Mouse (Mus musculus): ENCODE data around the gene C1ra. TPM values are rescaled to one million over a fixed set of nuclear protein-coding genes. Genes with fewer than 3 reads are reported as not detected.
"Not testable (repeated sequence)": the region's sequence is repeated elsewhere in the genome, so short reads cannot be mapped to it uniquely, and the experiment has no call there.

Gene C1ra
- polyA plus RNA-seq, 1 experiment from 2014 or later: 0.26 TPM

- 82% methylated on average over 3 of the region's 3 CpGs for WGBS
- no peaks in the 10 kb centered on the region for H3K9me3 ChIP-seq (replicated peaks)
- no peaks in the 10 kb centered on the region for H3K36me3 ChIP-seq
- no peak overlapping the region for H3K27ac ChIP-seq
- H3K4me3 ChIP-seq: no peak overlapping the region
- H3K4me1 ChIP-seq: no peaks in the 10 kb centered on the region
- DNase-seq (ENCODE audit: low spot score): no peak
- H3K27me3 ChIP-seq (ENCODE audit: low read depth, poor library complexity, severe bottlenecking): no peaks in the 10 kb centered on the region
Measured at GRCm38 (mm10) chr6:124527881-124528280, 15.7 kb downstream of the C1ra start.

GRCm38 (mm10) chr6:124531077-124531476 is 18.9 kb downstream of the C1ra start:
- no peaks in the 10 kb centered on the region for H3K27me3 ChIP-seq (ENCODE audit: low read depth, poor library complexity, severe bottlenecking)
- WGBS: 90% methylated on average over 8 of the region's 8 CpGs

GRCm38 (mm10) chr6:124536125-124536829 is 24.1 kb downstream of the C1ra start:
- not testable (repeated sequence) for H3K4me1 ChIP-seq; H3K4me3 ChIP-seq; H3K27ac ChIP-seq; H3K9me3 ChIP-seq (replicated peaks); H3K27me3 ChIP-seq (ENCODE audit: low read depth, poor library complexity, severe bottlenecking); DNase-seq (ENCODE audit: low spot score); H3K36me3 ChIP-seq
- 85% methylated on average over 8 of the region's 8 CpGs for WGBS

More at GRCm38 (mm10) chr6:124531077-124531476, 18.9 kb downstream of the C1ra start:
- no peak overlapping the region for H3K27ac ChIP-seq
- DNase-seq (ENCODE audit: low spot score): no peak
- no peak overlapping the region for H3K4me3 ChIP-seq
- no peaks in the 10 kb centered on the region for H3K9me3 ChIP-seq (replicated peaks)
- H3K4me1 ChIP-seq: no peaks in the 10 kb centered on the region
- no peaks in the 10 kb centered on the region for H3K36me3 ChIP-seq

GRCm38 (mm10) chr6:124541176-124541575 is 29.0 kb downstream of the C1ra start:
- 86% methylated on average over 2 of the region's 2 CpGs for WGBS
- H3K27ac ChIP-seq; H3K4me3 ChIP-seq; H3K27me3 ChIP-seq (ENCODE audit: low read depth, poor library complexity, severe bottlenecking); H3K36me3 ChIP-seq; H3K4me1 ChIP-seq; DNase-seq (ENCODE audit: low spot score); H3K9me3 ChIP-seq (replicated peaks): not testable (repeated sequence)

GRCm38 (mm10) chr6:124542284-124542683 is 30.1 kb downstream of the C1ra start, which contains the start of gene C1s1:
Gene C1s1 (minus strand): TSS chr6:124542359.
- H3K27me3 ChIP-seq (ENCODE audit: low read depth, poor library complexity, severe bottlenecking); H3K27ac ChIP-seq; H3K4me1 ChIP-seq; H3K4me3 ChIP-seq; H3K9me3 ChIP-seq (replicated peaks); DNase-seq (ENCODE audit: low spot score); H3K36me3 ChIP-seq: not testable (repeated sequence)
- 0% methylated on average over 1 of the region's 1 CpGs for WGBS

GRCm38 (mm10) chr6:124544466-124544865 is 32.3 kb downstream of the C1ra start:
- H3K27me3 ChIP-seq (ENCODE audit: low read depth, poor library complexity, severe bottlenecking): no peaks in the 10 kb centered on the region
- no peak overlapping the region for H3K4me3 ChIP-seq
- DNase-seq (ENCODE audit: low spot score): no peak
- 93% methylated on average over 6 of the region's 6 CpGs for WGBS
- H3K27ac ChIP-seq: no peak overlapping the region
- no peaks in the 10 kb centered on the region for H3K9me3 ChIP-seq (replicated peaks)
- no peaks in the 10 kb centered on the region for H3K36me3 ChIP-seq
- no peaks in the 10 kb centered on the region for H3K4me1 ChIP-seq

- H3K27ac ChIP-seq: no peak overlapping the region
- no peaks in the 10 kb centered on the region for H3K36me3 ChIP-seq
- H3K27me3 ChIP-seq (ENCODE audit: low read depth, poor library complexity, severe bottlenecking): no peaks in the 10 kb centered on the region
- no peaks in the 10 kb centered on the region for H3K4me1 ChIP-seq
- DNase-seq (ENCODE audit: low spot score): no peak
- H3K9me3 ChIP-seq (replicated peaks): peaks cover 3% of the 10 kb centered on the region; the same call in 1 of the 2 replicates
- no peak overlapping the region for H3K4me3 ChIP-seq
- WGBS: 80% methylated on average over 2 of the region's 2 CpGs
Measured at GRCm38 (mm10) chr6:124545425-124545824, 33.2 kb downstream of the C1ra start.

- WGBS: 86% methylated on average over 3 of the region's 3 CpGs
- H3K27me3 ChIP-seq (ENCODE audit: low read depth, poor library complexity, severe bottlenecking); DNase-seq (ENCODE audit: low spot score); H3K36me3 ChIP-seq; H3K27ac ChIP-seq; H3K4me3 ChIP-seq; H3K9me3 ChIP-seq (replicated peaks); H3K4me1 ChIP-seq: not testable (repeated sequence)
Measured at GRCm38 (mm10) chr6:124547979-124548378, 35.8 kb downstream of the C1ra start.

- H3K27ac ChIP-seq: no peak overlapping the region
- H3K36me3 ChIP-seq: no peaks in the 10 kb centered on the region
- 91% methylated on average over 3 of the region's 3 CpGs for WGBS
Measured at GRCm38 (mm10) chr6:124549023-124549550, 36.9 kb downstream of the C1ra start.

GRCm38 (mm10) chr6:124552766-124553165 is 40.6 kb downstream of the C1ra start:
- Histone ChIP-seq H3K36me3 (no peaks in the 10 kb centered on the region), H3K4me1 (no peaks in the 10 kb centered on the region), H3K27ac (no peak overlapping the region), H3K4me3 (no peak overlapping the region), H3K27me3 (ENCODE audit: low read depth, poor library complexity, severe bottlenecking) (no peaks in the 10 kb centered on the region), H3K9me3 (replicated peaks) (peaks cover 5% of the 10 kb centered on the region; the same call in 1 of the 2 replicates)
- 70% methylated on average over 22 of the region's 22 CpGs for WGBS
- no peak for DNase-seq (ENCODE audit: low spot score)

More at GRCm38 (mm10) chr6:124549023-124549550, 36.9 kb downstream of the C1ra start:
- Histone ChIP-seq H3K9me3 (replicated peaks) (peaks cover 5% of the 10 kb centered on the region; the same call in 1 of the 2 replicates), H3K27me3 (ENCODE audit: low read depth, poor library complexity, severe bottlenecking) (no peaks in the 10 kb centered on the region), H3K4me1 (no peaks in the 10 kb centered on the region), H3K4me3 (no peak overlapping the region)
- DNase-seq (ENCODE audit: low spot score): no peak

- DNase-seq (ENCODE audit: low spot score); H3K9me3 ChIP-seq (replicated peaks); H3K36me3 ChIP-seq; H3K27me3 ChIP-seq (ENCODE audit: low read depth, poor library complexity, severe bottlenecking); H3K27ac ChIP-seq; H3K4me3 ChIP-seq; H3K4me1 ChIP-seq: not testable (repeated sequence)
- WGBS: 76% methylated on average over 2 of the region's 2 CpGs
Measured at GRCm38 (mm10) chr6:124555956-124556355, 43.8 kb downstream of the C1ra start.

GRCm38 (mm10) chr6:124561156-124561555 is 49.0 kb downstream of the C1ra start:
- not testable (repeated sequence) for H3K4me1 ChIP-seq; H3K36me3 ChIP-seq; H3K9me3 ChIP-seq (replicated peaks); H3K4me3 ChIP-seq; H3K27ac ChIP-seq; H3K27me3 ChIP-seq (ENCODE audit: low read depth, poor library complexity, severe bottlenecking); DNase-seq (ENCODE audit: low spot score)
- 88% methylated on average over 4 of the region's 4 CpGs for WGBS

GRCm38 (mm10) chr6:124561611-124562010 is 49.4 kb downstream of the C1ra start:
- 98% methylated on average over 2 of the region's 2 CpGs for WGBS

More at GRCm38 (mm10) chr6:124561611-124562010, 49.4 kb downstream of the C1ra start:
- not testable (repeated sequence) for H3K4me3 ChIP-seq; H3K9me3 ChIP-seq (replicated peaks); H3K27ac ChIP-seq; H3K27me3 ChIP-seq (ENCODE audit: low read depth, poor library complexity, severe bottlenecking); H3K4me1 ChIP-seq; DNase-seq (ENCODE audit: low spot score); H3K36me3 ChIP-seq
